Mouse (Mus musculus): ENCODE results near the gene Jag1. TPM values are rescaled to one million over a fixed set of nuclear protein-coding genes. Genes with fewer than 3 reads are reported as not detected.

Gene Jag1
- total RNA-seq, 2 experiments from 2014 or later = 5.9 to 7.6 TPM

DNA sequence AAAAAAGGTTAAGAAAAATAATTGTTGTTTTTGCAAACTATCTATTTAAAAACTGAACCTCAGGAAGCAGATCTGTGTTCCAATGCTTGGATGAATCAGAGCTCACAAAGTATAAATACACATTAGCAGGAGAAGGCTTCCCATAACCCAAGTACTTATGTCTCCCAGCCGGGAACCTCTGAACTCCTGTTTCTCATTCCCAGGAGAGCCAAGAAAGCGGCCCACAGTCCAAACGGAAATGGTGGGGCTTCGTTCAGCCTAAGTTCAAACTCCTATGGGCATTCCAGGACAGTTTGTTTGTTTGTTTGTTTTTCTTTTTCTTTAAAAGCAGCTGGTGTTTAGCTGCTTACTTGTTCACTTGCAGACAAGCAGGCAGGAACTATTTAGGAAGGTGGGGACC is 37.7 kb downstream of the Jag1 start:
- intact Hi-C loops (cut with DNase I) = no loop called here
- no peak for DNase-seq (ENCODE audit: extremely low spot score in 1 of 2, low spot score in 2 of 2)

- intact Hi-C loops (cut with DNase I) = no loop called here
- DNase-seq (ENCODE audit: extremely low spot score in 1 of 2, low spot score in 2 of 2) = no peak
These were observed 42.2 kb downstream of the Jag1 start for GRCm38 (mm10) chr2:137074313-137074620.

DNA sequence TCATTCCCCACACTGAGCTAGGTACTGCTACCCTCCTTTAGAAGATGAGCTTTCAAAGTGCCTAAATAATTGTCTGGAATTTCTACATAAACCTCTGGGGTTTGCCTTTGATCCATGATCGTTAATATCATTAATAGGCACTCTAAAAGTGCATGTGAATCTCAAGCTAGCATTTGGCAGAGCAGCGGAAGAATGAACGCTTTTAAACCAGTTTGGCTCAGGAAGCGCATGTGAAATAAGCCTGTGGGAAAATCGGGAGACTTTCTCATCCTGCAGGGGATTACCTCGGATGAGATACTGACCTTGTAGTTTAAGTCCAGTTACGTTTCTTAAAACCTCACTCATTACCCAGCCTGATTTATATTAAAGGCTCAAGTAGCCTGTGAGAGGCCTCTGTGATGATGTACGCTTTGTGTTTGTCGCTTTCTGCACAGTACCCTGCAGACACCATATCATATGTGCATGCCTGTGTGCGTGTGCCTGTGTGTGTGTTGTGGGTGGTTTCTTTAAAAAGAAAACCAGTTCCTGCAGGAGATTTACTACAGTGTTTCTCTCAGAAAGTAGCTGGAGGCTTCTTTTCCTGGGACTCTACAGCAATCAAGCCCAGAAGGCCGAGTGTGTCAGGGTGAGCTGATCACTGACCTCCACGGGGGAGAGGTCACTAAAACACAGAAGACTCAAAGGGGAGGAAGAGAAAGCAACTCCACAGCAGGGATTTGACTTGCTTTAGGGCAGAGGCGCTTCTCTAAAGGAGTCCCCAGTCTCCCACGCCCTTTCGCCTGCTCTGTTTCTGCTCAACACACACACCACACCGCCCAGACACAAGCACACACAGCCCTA is 42.8 kb downstream of the Jag1 start:
- intact Hi-C loops (cut with DNase I) = no loop called here
- DNase-seq (ENCODE audit: extremely low spot score in 1 of 2, low spot score in 2 of 2) = peak in 1 of 2 experiments; percentile 11

DNA sequence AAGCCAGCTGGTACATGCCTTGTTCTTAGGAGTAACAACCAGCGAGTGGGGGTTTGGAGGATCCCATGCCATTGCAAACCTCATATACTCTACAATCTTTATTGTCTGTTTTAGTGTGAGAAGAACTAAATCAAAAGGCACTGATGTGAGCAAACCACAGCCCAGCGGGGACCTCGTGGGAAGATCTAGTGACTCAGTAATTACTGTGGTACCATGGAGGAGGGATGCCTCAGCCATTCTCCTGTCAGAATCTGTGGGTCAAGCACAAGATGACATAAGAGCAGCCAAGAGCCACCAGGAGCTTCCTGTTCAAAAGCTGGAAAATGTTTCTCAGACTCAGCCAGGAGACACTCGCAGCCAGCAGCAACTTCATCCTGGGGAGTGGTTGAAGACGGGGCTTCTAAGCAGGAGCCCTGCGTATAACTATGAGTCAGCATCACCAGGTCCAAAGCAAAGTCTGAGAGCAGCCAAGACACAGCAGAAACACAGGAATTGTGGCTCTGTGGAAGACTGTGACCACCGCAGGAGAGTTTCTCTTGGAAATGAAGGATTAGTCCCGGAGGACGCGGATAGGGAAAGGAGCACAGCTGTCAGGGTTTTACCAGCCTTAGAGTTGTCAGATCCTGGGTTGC is 48.8 kb downstream of the Jag1 start:
- no peak for DNase-seq (ENCODE audit: extremely low spot score in 1 of 2, low spot score in 2 of 2)
- intact Hi-C loops (cut with DNase I) = no loop called here

DNA sequence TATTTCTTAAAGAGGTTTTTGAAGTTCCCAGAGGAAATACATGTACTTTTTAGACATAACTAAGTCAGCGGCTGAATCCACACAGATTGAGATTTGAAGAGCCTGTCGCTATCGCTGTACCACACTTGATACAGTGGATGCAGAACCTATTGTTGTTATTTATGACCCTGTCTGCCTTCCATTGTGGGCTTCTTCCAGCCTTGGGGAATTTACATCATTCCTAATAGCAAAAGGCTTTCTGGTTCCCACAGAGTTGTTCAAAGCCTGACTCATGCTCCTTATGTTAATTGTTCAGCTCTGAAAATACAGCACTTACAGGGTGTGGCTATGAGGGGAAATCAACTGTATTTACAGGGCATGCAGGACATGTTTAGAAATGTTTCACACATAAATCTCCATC is 51.9 kb downstream of the Jag1 start:
- no peak for DNase-seq (ENCODE audit: extremely low spot score in 1 of 2, low spot score in 2 of 2)
- intact Hi-C loops (cut with DNase I) = no loop called here

GRCm38 (mm10) chr2:137063829-137064228 is 52.6 kb downstream of the Jag1 start:
- no peak for DNase-seq (ENCODE audit: extremely low spot score in 1 of 2, low spot score in 2 of 2)
- intact Hi-C loops (cut with DNase I) = no loop called here

- DNase-seq (ENCODE audit: extremely low spot score in 1 of 2, low spot score in 2 of 2) = no peak
These were observed 66.5 kb downstream of the Jag1 start for GRCm38 (mm10) chr2:137049906-137050305.

GRCm38 (mm10) chr2:137049367-137049766 is 67.1 kb downstream of the Jag1 start:
- DNase-seq (ENCODE audit: extremely low spot score in 1 of 2, low spot score in 2 of 2) = no peak
- intact Hi-C loops (cut with DNase I) = no loop called here

More at GRCm38 (mm10) chr2:137049906-137050305, 66.5 kb downstream of the Jag1 start:
- intact Hi-C loops (cut with DNase I) = no loop called here

DNA sequence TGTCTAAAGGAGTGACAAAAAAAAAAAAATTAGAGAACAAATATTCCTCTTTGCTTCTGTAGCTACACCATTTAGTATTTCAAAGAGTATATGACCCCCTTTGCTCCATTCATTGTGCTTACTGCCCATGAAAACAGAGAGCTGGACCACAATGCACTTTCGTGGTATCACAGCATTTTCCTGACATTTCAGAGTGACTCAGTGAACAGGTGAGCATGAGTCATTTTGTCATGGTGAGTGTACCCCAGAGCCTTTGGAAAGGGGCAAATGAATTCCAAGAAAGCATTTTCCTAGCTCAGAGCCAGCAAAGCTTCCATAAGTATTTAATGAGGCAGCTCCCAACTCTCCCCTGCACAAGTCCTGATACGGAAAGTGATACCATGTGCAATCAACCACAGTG is 72.3 kb downstream of the Jag1 start:
- intact Hi-C loops (cut with DNase I) = no loop called here
- DNase-seq (ENCODE audit: extremely low spot score in 1 of 2, low spot score in 2 of 2) = no peak

Other genes with a start within 250 kb of the Jag1 start
- 10 to 100 TPM in 1 of 2 experiments, 1 to 10 TPM in 1; 9.6 to 25.8 TPM for gene AL731706.2, start 231.0 kb downstream of the Jag1 start, total RNA-seq (2021)
- gene Slx4ip, start 225.4 kb downstream of the Jag1 start, total RNA-seq (2021) = 10 to 100 TPM in 1 of 2 experiments, 1 to 10 TPM in 1; 9.6 to 10.4 TPM
- 10 to 100 TPM; 11.2 to 18.2 TPM for gene AL731706.1, start 225.3 kb downstream of the Jag1 start, total RNA-seq (2021)
- 10 to 100 TPM; 25.1 to 28.8 TPM for gene Mkks, start 225.3 kb downstream of the Jag1 start, total RNA-seq (2021)

All from left cerebral cortex, postnatal 10 days (tissue).